Mouse (Mus musculus) MEL (cell line): ENCODE measurements around the gene Atp6v1g1. TPM values are rescaled to one million over a fixed set of nuclear protein-coding genes. Genes with fewer than 3 reads are reported as not detected.

Experiments
- DNase-seq: peaks from one replicate; pipeline ENCODE4 v3.0.0; 2011; ENCODE audit warnings: low read depth, low spot score
- H3K27ac ChIP-seq: 2 replicates; pipeline ENCODE4 v1.5.1; 2012; ENCODE audit warnings: low read depth, mild to moderate bottlenecking, control low read depth, low read length, moderate library complexity; ENCODE audit not compliant: control insufficient read depth
- H3K27me3 ChIP-seq, 2 experiments: fragments of 150-350 bp in 1 of 2; sonication (generic) in 1 of 2; 2 replicates each; pipeline ENCODE4 v1.6.1; 2012; ENCODE audit warnings: low read length in 2 of 2, mild to moderate bottlenecking in 2 of 2, improper control_type of control experiment in 1 of 2, moderate library complexity in 1 of 2; ENCODE audit not compliant: insufficient read depth in 2 of 2, control insufficient read depth in 1 of 2
- H3K36me3 ChIP-seq, 2 experiments: 2 replicates each; pipeline ENCODE4 v1.6.1; 2012 to 2014; ENCODE audit warnings: low read length in 2 of 2, improper control_type of control experiment in 1 of 2, inconsistent platforms in 1 of 2, mild to moderate bottlenecking in 1 of 2; ENCODE audit not compliant: insufficient read depth in 2 of 2, control insufficient read depth in 1 of 2
- H3K4me1 ChIP-seq, 2 experiments: fragments of 150-350 bp in 1 of 2; sonication (generic) in 1 of 2; 2 replicates each; pipeline ENCODE4 v1.6.1; 2012; ENCODE audit warnings: low read length in 2 of 2, improper control_type of control experiment in 1 of 2, mild to moderate bottlenecking in 1 of 2; ENCODE audit not compliant: insufficient read depth in 2 of 2, control insufficient read depth in 1 of 2
- H3K4me3 ChIP-seq, 2 experiments: fragments of 150-350 bp in 1 of 2; sonication (generic) in 1 of 2; 2 replicates each; pipeline ENCODE4 v1.5.1; 2012; ENCODE audit warnings: low read depth in 2 of 2, low read length in 2 of 2, mild to moderate bottlenecking in 2 of 2, moderate library complexity in 2 of 2, control low read depth in 1 of 2, improper control_type of control experiment in 1 of 2; ENCODE audit not compliant: control insufficient read depth in 1 of 2, insufficient read depth in 1 of 2
- H3K79me2 ChIP-seq: 2 replicates; pipeline ENCODE4 v1.6.1; 2012; ENCODE audit warnings: mild to moderate bottlenecking, low read length, moderate library complexity; ENCODE audit not compliant: control insufficient read depth, poor library complexity, insufficient read depth
- H3K9ac ChIP-seq: 2 replicates; pipeline ENCODE4 v1.6.1; 2012; ENCODE audit warnings: low read depth, mild to moderate bottlenecking, control low read depth, low read length, moderate library complexity; ENCODE audit not compliant: control insufficient read depth, poor library complexity, severe bottlenecking
- H3K9me3 ChIP-seq: fragments of 150-350 bp; sonication (generic); replicated peaks from 2 replicates; pipeline ENCODE4 v1.6.1; 2012; ENCODE audit warnings: mild to moderate bottlenecking, low read length, improper control_type of control experiment, moderate library complexity; ENCODE audit not compliant: insufficient read depth
- CHD1 ChIP-seq: IDR thresholded peaks from 2 replicates; pipeline ENCODE4 v1.6.1; 2012; ENCODE audit warnings: low read depth, mild to moderate bottlenecking, inconsistent platforms, low read length, improper control_type of control experiment
- CHD2 ChIP-seq: IDR thresholded peaks from 2 replicates; pipeline ENCODE4 v1.6.1; 2011; ENCODE audit warnings: low read length, improper control_type of control experiment
- CTCF ChIP-seq, 3 experiments: IDR thresholded peaks in 2 of 3; conservative IDR thresholded peaks in 1 of 3; 2 replicates each; pipeline ENCODE4 v1.5.1; 2011 to 2012; ENCODE audit warnings: low read length in 3 of 3, low read depth in 2 of 3, mild to moderate bottlenecking in 2 of 3, improper control_type of control experiment in 1 of 3, inconsistent platforms in 1 of 3, mixed read lengths in 1 of 3, moderate library complexity in 1 of 3; ENCODE audit not compliant: control insufficient read depth in 1 of 3, insufficient read depth in 1 of 3, poor library complexity in 1 of 3, severe bottlenecking in 1 of 3
- E2F4 ChIP-seq: IDR thresholded peaks from 2 replicates; pipeline ENCODE4 v1.6.1; 2011; ENCODE audit warnings: low read depth, low read length, improper control_type of control experiment, borderline replicate concordance
- EP300 ChIP-seq, 2 experiments: IDR thresholded peaks; 2 replicates each; pipeline ENCODE4 v1.6.1; 2011; ENCODE audit warnings: improper control_type of control experiment in 2 of 2, low read length in 2 of 2, low read depth in 1 of 2, mild to moderate bottlenecking in 1 of 2
- GATA1 ChIP-seq: IDR thresholded peaks from 2 replicates; pipeline ENCODE4 v1.6.1; 2011; ENCODE audit warnings: low read depth, low read length, improper control_type of control experiment
- HCFC1 ChIP-seq: IDR thresholded peaks from 2 replicates; pipeline ENCODE4 v1.6.1; 2012; ENCODE audit warnings: low read depth, mild to moderate bottlenecking, inconsistent platforms, low read length, improper control_type of control experiment, moderate library complexity
- KAT2A ChIP-seq: conservative IDR thresholded peaks from 2 replicates; pipeline ENCODE4 v1.6.1; 2012; ENCODE audit warnings: low read depth, low read length, improper control_type of control experiment, inconsistent platforms
- MAZ ChIP-seq: IDR thresholded peaks from 2 replicates; pipeline ENCODE4 v1.6.1; 2012; ENCODE audit warnings: low read depth, mild to moderate bottlenecking, inconsistent platforms, low read length, improper control_type of control experiment
- NELFE ChIP-seq: IDR thresholded peaks from 2 replicates; pipeline ENCODE4 v1.6.1; 2011; ENCODE audit warnings: low read depth, low read length, improper control_type of control experiment
- POLR2A ChIP-seq, 2 experiments: IDR thresholded peaks; 2 replicates each; pipeline ENCODE4 v1.6.1; 2011 to 2012; ENCODE audit warnings: low read length in 2 of 2, mild to moderate bottlenecking in 2 of 2, control low read depth in 1 of 2, improper control_type of control experiment in 1 of 2, low read depth in 1 of 2, moderate library complexity in 1 of 2; ENCODE audit not compliant: control insufficient read depth in 1 of 2, insufficient read depth in 1 of 2, poor library complexity in 1 of 2
- RAD21 ChIP-seq: IDR thresholded peaks from 2 replicates; pipeline ENCODE4 v1.6.1; 2011; ENCODE audit warnings: mild to moderate bottlenecking, low read depth, low read length, improper control_type of control experiment
- RCOR1 ChIP-seq: IDR thresholded peaks from 2 replicates; pipeline ENCODE4 v1.6.1; 2012; ENCODE audit warnings: low read depth, mild to moderate bottlenecking, inconsistent platforms, low read length, improper control_type of control experiment
- SMC3 ChIP-seq: IDR thresholded peaks from 2 replicates; pipeline ENCODE4 v1.6.1; 2011; ENCODE audit warnings: low read depth, low read length, improper control_type of control experiment
- TBP ChIP-seq: IDR thresholded peaks from 2 replicates; pipeline ENCODE4 v1.8.0; 2011; ENCODE audit warnings: low read depth, low read length, improper control_type of control experiment
- TCF12 ChIP-seq: IDR thresholded peaks from 2 replicates; pipeline ENCODE4 v1.6.1; 2014; ENCODE audit warnings: low read depth, mild to moderate bottlenecking, inconsistent platforms, low read length, improper control_type of control experiment, moderate library complexity
- UBTF ChIP-seq: IDR thresholded peaks from 2 replicates; pipeline ENCODE4 v1.6.1; 2012; ENCODE audit warnings: low read depth, mild to moderate bottlenecking, inconsistent platforms, low read length, improper control_type of control experiment, moderate library complexity, borderline replicate concordance; ENCODE audit not compliant: insufficient read depth
- USF1 ChIP-seq: IDR thresholded peaks from 2 replicates; pipeline ENCODE4 v1.6.1; 2014; ENCODE audit warnings: low read depth, mild to moderate bottlenecking, inconsistent platforms, low read length, improper control_type of control experiment, moderate library complexity
- USF2 ChIP-seq, 2 experiments: IDR thresholded peaks; 2 replicates each; pipeline ENCODE4 v1.6.1; 2011 to 2012; ENCODE audit warnings: improper control_type of control experiment in 2 of 2, low read length in 2 of 2, borderline replicate concordance in 1 of 2, inconsistent platforms in 1 of 2, low read depth in 1 of 2, mild to moderate bottlenecking in 1 of 2; ENCODE audit not compliant: insufficient read depth in 1 of 2
- ZKSCAN1 ChIP-seq: IDR thresholded peaks from 2 replicates; pipeline ENCODE4 v1.6.1; 2012; ENCODE audit warnings: low read depth, mild to moderate bottlenecking, inconsistent platforms, low read length, improper control_type of control experiment, moderate library complexity
- ZMIZ1 ChIP-seq: IDR thresholded peaks from 2 replicates; pipeline ENCODE4 v1.6.1; 2012; ENCODE audit warnings: low read depth, mild to moderate bottlenecking, inconsistent platforms, low read length, improper control_type of control experiment, moderate library complexity
- polyA plus RNA-seq, 2 experiments: library from polyadenylated mRNA; stranded (reverse) in 1 of 2; unstranded in 1 of 2; fragments of >175 nt in 1 of 2; fragments of >200 nt in 1 of 2; gene quantifications; 2 replicates each; pipeline versions ENCODE4 v1.2.1 to v1.2.4; 2012; ENCODE audit warnings: low replicate concordance in 2 of 2, low read depth in 1 of 2; ENCODE audit not compliant: insufficient read length in 2 of 2, insufficient read depth in 1 of 2, missing spikeins in 1 of 2
- total RNA-seq: library from RNA; depleted of rRNA; stranded (reverse); fragments of 300-350 nt; gene quantifications from 2 replicates; pipeline ENCODE4 v1.2.3, GENCODE M21; 2012

The Atp6v1g1 gene
- total and polyA plus RNA-seq, 3 experiments = 122 to 164 TPM; not detected in 1

DNA sequence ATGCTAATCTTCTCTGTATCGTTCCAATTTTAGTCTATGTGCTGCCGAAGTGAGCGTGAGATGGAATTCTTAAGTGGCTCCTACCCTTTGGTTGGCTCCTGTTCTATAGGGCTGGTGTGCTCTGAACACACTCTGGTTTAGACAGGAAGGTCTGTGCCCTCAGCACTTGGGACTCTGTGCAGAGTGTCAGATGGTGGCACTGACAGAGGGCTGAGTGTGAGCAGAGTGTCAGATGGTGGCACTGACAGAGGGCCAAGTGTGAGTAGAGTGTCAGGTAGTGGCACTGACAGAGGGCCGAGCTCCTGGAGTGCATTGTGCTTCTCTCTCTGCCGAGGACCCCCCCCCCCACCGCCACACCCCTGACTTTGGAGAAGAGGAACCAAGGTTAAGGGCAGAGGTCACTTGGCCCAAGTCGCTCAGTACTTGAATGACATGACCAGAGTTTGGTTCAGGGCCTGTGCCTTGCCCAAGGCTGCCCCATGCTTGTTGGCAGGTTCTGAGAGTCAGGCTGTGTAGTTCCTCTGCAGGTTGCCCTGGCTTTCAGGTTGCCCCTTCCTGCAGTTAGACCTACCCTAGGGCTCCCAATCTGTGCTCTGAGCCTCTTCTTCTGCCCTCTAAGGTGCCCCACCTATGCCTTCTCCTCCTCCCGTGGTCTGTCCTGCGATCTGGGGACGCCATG is 23.3 kb downstream of the Atp6v1g1 start:
- no peaks in the 10 kb centered on the region for H3K27me3 ChIP-seq
- H3K4me1 ChIP-seq = no peaks in the 10 kb centered on the region
- H3K4me3 ChIP-seq = no peak overlapping the region
- DNase-seq = no peak
- no peaks in the 10 kb centered on the region for H3K9me3 ChIP-seq
- H3K27ac ChIP-seq = no peak overlapping the region
- H3K9ac ChIP-seq = no peak overlapping the region
- no peaks in the 10 kb centered on the region for H3K79me2 ChIP-seq
- TF ChIP-seq HCFC1 (no peak), MAZ (no peak), ZMIZ1 (no peak)
- H3K36me3 ChIP-seq = no peaks in the 10 kb centered on the region

DNA sequence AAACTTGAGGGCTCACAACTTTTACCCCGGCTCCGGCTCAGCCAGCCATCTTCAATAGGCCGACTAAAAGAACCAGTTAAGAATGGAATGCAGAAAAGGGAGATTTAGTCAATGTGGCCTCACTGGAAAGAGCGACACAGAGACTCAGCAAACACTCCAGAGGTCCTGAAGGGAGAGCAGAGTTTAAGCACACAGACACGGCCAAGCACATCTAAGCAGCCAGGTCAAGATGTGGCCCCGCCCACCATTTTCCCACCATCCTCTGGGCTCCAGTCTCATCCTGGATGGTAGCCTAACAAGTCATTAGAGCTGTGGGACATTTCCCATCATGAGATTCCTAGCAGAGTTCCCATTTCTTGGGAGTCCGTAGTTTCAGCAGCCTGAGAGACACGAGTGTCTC is 24.8 kb downstream of the Atp6v1g1 start:
- Histone ChIP-seq H3K9me3 (no peaks in the 10 kb centered on the region), H3K4me1 (no peaks in the 10 kb centered on the region), H3K36me3 (no peaks in the 10 kb centered on the region), H3K4me3 (no peak overlapping the region), H3K27ac (no peak overlapping the region), H3K27me3 (no peaks in the 10 kb centered on the region), H3K9ac (no peak overlapping the region), H3K79me2 (no peaks in the 10 kb centered on the region)
- no peak for DNase-seq
- no peak for TF ChIP-seq ZMIZ1
- TF ChIP-seq ZKSCAN1 = no peak
- TF ChIP-seq E2F4 = no peak
- TF ChIP-seq UBTF = no peak
- TF ChIP-seq USF1 = no peak
- no peak for TF ChIP-seq NELFE
- no peak for TF ChIP-seq USF2 (IDR thresholded peaks at IDR 0.05; ENCODE audit: borderline replicate concordance in 1 of 2, insufficient read depth in 1 of 2, low read depth in 1 of 2, low read length in 2 of 2)
- no peak for TF ChIP-seq RAD21
- TF ChIP-seq EP300 (IDR thresholded peaks at IDR 0.05; ENCODE audit: low read depth in 1 of 2, low read length in 2 of 2) = no peak
- no peak for TF ChIP-seq TBP
- no peak for TF ChIP-seq CTCF (IDR thresholded peaks at IDR 0.05 in 2 of 3, conservative IDR thresholded peaks at IDR 0.05 in 1 of 3; ENCODE audit: control insufficient read depth in 1 of 3, insufficient read depth in 1 of 3, low read depth in 2 of 3, low read length in 3 of 3, poor library complexity in 1 of 3, severe bottlenecking in 1 of 3)
- TF ChIP-seq POLR2A (IDR thresholded peaks at IDR 0.05; ENCODE audit: control insufficient read depth in 1 of 2, insufficient read depth in 1 of 2, low read depth in 1 of 2, low read length in 2 of 2, poor library complexity in 1 of 2) = no peak
- no peak for TF ChIP-seq CHD2
- no peak for TF ChIP-seq GATA1
- no peak for TF ChIP-seq TCF12
- TF ChIP-seq KAT2A = no peak
- TF ChIP-seq SMC3 = no peak
- no peak for TF ChIP-seq RCOR1
- no peak for TF ChIP-seq CHD1
